Mouse (Mus musculus): ENCODE data around the gene 1700030K09Rik. TPM values are rescaled to one million over a fixed set of nuclear protein-coding genes. Genes with fewer than 3 reads are reported as not detected.

The 1700030K09Rik gene
- polyA plus RNA-seq, 1 experiment: 8.9 TPM

DNA sequence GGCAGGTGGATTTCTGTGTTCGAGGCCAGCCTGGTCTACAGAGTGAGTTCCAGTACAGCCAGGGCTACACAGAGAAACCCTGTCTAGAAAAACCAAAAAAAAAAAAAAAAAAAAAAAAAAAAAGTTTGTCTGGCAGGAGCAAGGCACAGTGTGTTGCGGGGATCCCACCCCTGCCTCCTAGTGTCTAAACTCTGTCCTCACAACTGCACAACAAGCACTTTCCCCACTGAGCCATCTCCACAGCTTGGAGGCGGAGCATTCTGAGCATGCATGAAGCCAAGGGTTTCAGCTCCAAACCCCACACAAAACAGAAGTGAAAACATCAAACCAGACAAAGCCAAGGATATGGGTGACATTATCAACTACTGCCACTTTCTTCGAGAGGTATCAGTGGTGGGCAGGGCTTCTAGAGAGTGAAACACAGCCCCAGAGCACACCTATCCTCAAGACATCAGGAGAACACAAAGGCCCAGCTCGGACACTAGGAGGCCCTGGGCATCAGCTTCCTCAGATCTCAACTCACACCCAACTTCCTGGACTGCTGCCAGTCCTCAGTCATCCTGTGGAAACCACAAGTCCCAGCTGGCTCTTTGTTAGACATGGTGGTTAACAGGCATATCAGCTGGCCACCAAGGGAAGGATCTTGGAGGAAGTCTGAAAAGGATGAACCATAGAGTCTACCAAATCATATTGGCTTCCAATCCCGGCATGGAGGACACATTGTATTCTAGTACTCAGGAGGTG lies 41.9 kb downstream of the 1700030K09Rik start:
- H3K4me1 ChIP-seq (ENCODE audit: control insufficient read depth, insufficient read depth, low read length): peaks cover 1% of the 10 kb centered on the region; the same call in 1 of the 2 replicates
- TF ChIP-seq POLR2A (IDR thresholded peaks at IDR 0.05; ENCODE audit: extremely low read depth, insufficient read depth, low read length): no peak
- 0 out of 2 replicates have a peak, but pooled peaks have one; percentile 7 for TF ChIP-seq CTCF (IDR thresholded peaks at IDR 0.05; ENCODE audit: extremely low read depth, insufficient read depth, low read length)
- no peak overlapping the region for H3K27ac ChIP-seq (ENCODE audit: insufficient read depth, low read length)

GRCm38 (mm10) chr8:72487014-72487413 lies 43.3 kb downstream of the 1700030K09Rik start:
- peaks cover 5% of the 10 kb centered on the region for H3K4me1 ChIP-seq (ENCODE audit: control insufficient read depth, insufficient read depth, low read length)
- H3K27ac ChIP-seq (ENCODE audit: insufficient read depth, low read length): no peak overlapping the region
- H3K4me3 ChIP-seq (ENCODE audit: insufficient read depth, low read length): no peak overlapping the region
- TF ChIP-seq POLR2A (IDR thresholded peaks at IDR 0.05; ENCODE audit: extremely low read depth, insufficient read depth, low read length) (no peak), CTCF (IDR thresholded peaks at IDR 0.05; ENCODE audit: extremely low read depth, insufficient read depth, low read length) (no peak)

More for the DNA sequence above, 41.9 kb downstream of the 1700030K09Rik start:
- H3K4me3 ChIP-seq (ENCODE audit: insufficient read depth, low read length): no peak overlapping the region

- H3K4me1 ChIP-seq (ENCODE audit: control insufficient read depth, insufficient read depth, low read length): peaks cover 4% of the 10 kb centered on the region
- no peak for TF ChIP-seq CTCF (IDR thresholded peaks at IDR 0.05; ENCODE audit: extremely low read depth, insufficient read depth, low read length)
- no peak for TF ChIP-seq POLR2A (IDR thresholded peaks at IDR 0.05; ENCODE audit: extremely low read depth, insufficient read depth, low read length)
- no peak overlapping the region for H3K27ac ChIP-seq (ENCODE audit: insufficient read depth, low read length)
- peak overlapping the region; percentile 61; the same call in 1 of the 2 replicates for H3K4me3 ChIP-seq (ENCODE audit: insufficient read depth, low read length)
These were observed 47.3 kb downstream of the 1700030K09Rik start for GRCm38 (mm10) chr8:72491017-72491416.

- H3K4me1 ChIP-seq (ENCODE audit: control insufficient read depth, insufficient read depth, low read length): peaks cover 4% of the 10 kb centered on the region
- H3K4me3 ChIP-seq (ENCODE audit: insufficient read depth, low read length): peak within 1 kb of the TSS; percentile 61
- peak within 1 kb of the TSS; percentile 42; the same call in 1 of the 2 replicates for H3K27ac ChIP-seq (ENCODE audit: insufficient read depth, low read length)
- 0 out of 2 replicates have a peak, but pooled peaks have one; percentile 17 for TF ChIP-seq POLR2A (IDR thresholded peaks at IDR 0.05; ENCODE audit: extremely low read depth, insufficient read depth, low read length)
- TF ChIP-seq CTCF (IDR thresholded peaks at IDR 0.05; ENCODE audit: extremely low read depth, insufficient read depth, low read length): no peak
These were observed 48.3 kb downstream of the 1700030K09Rik start, which contains the start of gene Slc35e1 for GRCm38 (mm10) chr8:72491680-72492621. Slc35e1 (minus strand) TSS chr8:72492614.

DNA sequence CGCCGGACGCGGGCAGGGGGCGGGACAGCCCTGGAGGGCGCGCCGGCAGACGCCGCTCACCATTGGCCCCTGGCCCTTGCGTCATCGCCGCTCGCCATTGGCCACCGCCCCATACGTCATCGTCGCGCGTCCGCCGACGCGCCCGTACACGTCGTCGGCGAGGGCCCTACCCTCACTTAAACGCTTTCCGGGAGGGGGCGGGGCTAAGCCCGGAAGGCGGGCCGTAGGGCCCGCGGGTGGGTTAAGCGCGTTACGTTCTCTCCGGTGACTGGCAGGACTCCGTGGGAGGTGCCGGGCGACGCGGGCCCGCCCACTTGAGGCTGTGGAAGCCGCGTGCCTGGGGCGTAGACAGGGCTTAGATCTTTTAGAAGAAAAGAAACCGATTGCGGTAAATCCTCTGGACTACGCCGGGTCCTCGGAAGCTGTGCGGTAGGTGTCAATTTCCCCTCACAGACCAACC lies 49.0 kb downstream of the 1700030K09Rik start:
- H3K4me1 ChIP-seq (ENCODE audit: control insufficient read depth, insufficient read depth, low read length): peaks cover 4% of the 10 kb centered on the region
- TF ChIP-seq POLR2A (IDR thresholded peaks at IDR 0.05; ENCODE audit: extremely low read depth, insufficient read depth, low read length): 0 out of 2 replicates have a peak, but pooled peaks have one; percentile 19
- no peak for TF ChIP-seq CTCF (IDR thresholded peaks at IDR 0.05; ENCODE audit: extremely low read depth, insufficient read depth, low read length)
- peak overlapping the region; percentile 61 for H3K4me3 ChIP-seq (ENCODE audit: insufficient read depth, low read length)
- peak overlapping the region; percentile 42; the same call in 1 of the 2 replicates for H3K27ac ChIP-seq (ENCODE audit: insufficient read depth, low read length)

DNA sequence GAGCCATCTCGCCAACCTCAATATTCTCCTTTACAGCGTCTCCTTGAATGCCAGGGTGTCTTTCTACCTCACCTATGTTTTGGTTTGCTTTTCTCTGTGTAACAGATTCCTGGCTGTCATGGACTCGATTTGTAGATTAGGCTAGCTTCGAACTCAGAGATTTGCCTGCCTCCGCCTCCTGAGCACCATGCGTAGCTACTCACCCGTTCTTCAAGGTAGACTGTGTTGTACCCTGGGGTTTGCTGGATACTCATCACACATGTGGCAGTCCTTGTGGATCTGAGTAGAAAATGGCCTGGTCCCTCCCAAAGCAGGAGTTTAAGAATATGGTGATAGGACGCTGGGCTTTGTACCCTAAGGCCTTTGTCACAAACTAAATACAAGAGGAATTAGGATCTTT lies 49.7 kb downstream of the 1700030K09Rik start:
- Histone ChIP-seq H3K4me3 (ENCODE audit: insufficient read depth, low read length) (peak overlapping the region; percentile 61), H3K27ac (ENCODE audit: insufficient read depth, low read length) (no peak overlapping the region)
- TF ChIP-seq POLR2A (IDR thresholded peaks at IDR 0.05; ENCODE audit: extremely low read depth, insufficient read depth, low read length) (no peak), CTCF (IDR thresholded peaks at IDR 0.05; ENCODE audit: extremely low read depth, insufficient read depth, low read length) (no peak)

GRCm38 (mm10) chr8:72495411-72496111 lies 51.9 kb downstream of the 1700030K09Rik start:
- H3K4me3 ChIP-seq (ENCODE audit: insufficient read depth, low read length): no peak overlapping the region
- H3K27ac ChIP-seq (ENCODE audit: insufficient read depth, low read length): no peak overlapping the region
- TF ChIP-seq CTCF (IDR thresholded peaks at IDR 0.05; ENCODE audit: extremely low read depth, insufficient read depth, low read length) (no peak), POLR2A (IDR thresholded peaks at IDR 0.05; ENCODE audit: extremely low read depth, insufficient read depth, low read length) (no peak)
- H3K4me1 ChIP-seq (ENCODE audit: control insufficient read depth, insufficient read depth, low read length): peaks cover 5% of the 10 kb centered on the region

More for the DNA sequence above, 49.7 kb downstream of the 1700030K09Rik start:
- H3K4me1 ChIP-seq (ENCODE audit: control insufficient read depth, insufficient read depth, low read length): peaks cover 4% of the 10 kb centered on the region

DNA sequence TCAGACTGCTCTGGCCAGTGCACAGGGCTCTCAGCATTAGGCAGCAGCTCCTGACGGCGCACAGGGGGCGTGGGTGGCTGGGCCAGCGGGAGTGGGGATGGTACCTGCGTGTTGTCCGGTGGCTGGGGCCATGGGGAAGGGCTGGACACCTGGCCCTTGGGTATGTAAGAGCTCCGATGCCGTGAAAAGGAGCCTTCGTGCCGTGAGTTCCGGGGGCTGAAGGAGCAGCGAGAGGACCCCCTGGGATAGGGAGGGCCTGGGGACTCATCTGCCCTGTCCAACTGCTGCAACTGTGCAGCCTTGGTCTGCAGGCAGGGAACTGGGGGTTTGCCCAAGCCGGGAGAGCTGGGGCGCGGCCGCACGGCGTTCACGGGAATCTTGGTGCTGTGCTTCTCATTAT lies 52.5 kb downstream of the 1700030K09Rik start:
- Histone ChIP-seq H3K27ac (ENCODE audit: insufficient read depth, low read length) (no peak overlapping the region), H3K4me3 (ENCODE audit: insufficient read depth, low read length) (no peak overlapping the region), H3K4me1 (ENCODE audit: control insufficient read depth, insufficient read depth, low read length) (peaks cover 8% of the 10 kb centered on the region)
- no peak for TF ChIP-seq POLR2A (IDR thresholded peaks at IDR 0.05; ENCODE audit: extremely low read depth, insufficient read depth, low read length)
- TF ChIP-seq CTCF (IDR thresholded peaks at IDR 0.05; ENCODE audit: extremely low read depth, insufficient read depth, low read length): no peak

Data from cortical plate, adult 2 months (tissue).